Mouse (Mus musculus) intestine, postnatal 0 days (tissue): ENCODE measurements at regions not wholly inside any gene's neighbourhood (a gene's known extent, or its start where the extent isn't known, plus 50 kb on each side); places are given as distances from the start of the nearest gene placed in this dataset.

Experiments
- ATAC-seq: fragments of 200-750 bp; cut with Nextera tagmentation; 2 replicates; pipeline ENCODE4 v1.8.0; 2017; ENCODE audit warnings: mild to moderate bottlenecking, moderate TSS enrichment, moderate library complexity
- H3K27ac ChIP-seq: fragments of 300-500 bp; sonication (generic); 2 replicates; pipeline ENCODE4 v1.5.1; 2014; ENCODE audit warnings: mild to moderate bottlenecking, low read depth, low read length, moderate library complexity
- H3K27me3 ChIP-seq: fragments of 300-500 bp; sonication (generic); replicated peaks from 2 replicates; pipeline ENCODE4 v1.6.1; 2014; ENCODE audit warnings: low read length, mixed read lengths; ENCODE audit not compliant: control insufficient read depth, insufficient read depth
- H3K36me3 ChIP-seq: fragments of 300-500 bp; sonication (generic); 2 replicates; pipeline ENCODE4 v1.6.1; 2014; ENCODE audit warnings: mild to moderate bottlenecking, moderate library complexity; ENCODE audit not compliant: control insufficient read depth, insufficient read depth
- H3K4me1 ChIP-seq: fragments of 300-500 bp; sonication (generic); replicated peaks from 2 replicates; pipeline ENCODE4 v1.6.1; 2014; ENCODE audit warnings: antibody characterized with exemption, low read length, mixed read lengths; ENCODE audit not compliant: control insufficient read depth, insufficient read depth
- H3K4me2 ChIP-seq: fragments of 300-500 bp; sonication (generic); replicated peaks from 2 replicates; pipeline ENCODE4 v1.6.1; 2014; ENCODE audit warnings: low read depth, mild to moderate bottlenecking, moderate library complexity
- H3K4me3 ChIP-seq: fragments of 300-500 bp; sonication (generic); 2 replicates; pipeline ENCODE4 v1.5.1; 2014; ENCODE audit warnings: low read depth, low read length
- H3K9ac ChIP-seq: fragments of 300-500 bp; sonication (generic); 2 replicates; pipeline ENCODE4 v1.6.1; 2014; ENCODE audit warnings: mild to moderate bottlenecking, low read depth, low read length
- H3K9me3 ChIP-seq: fragments of 300-500 bp; sonication (generic); 2 replicates; pipeline ENCODE4 v1.6.1; 2016; ENCODE audit warnings: mixed run types; ENCODE audit not compliant: control insufficient read depth
- CTCF ChIP-seq: sonication (generic); IDR thresholded peaks from 2 replicates; pipeline ENCODE4 v1.5.1; 2016; ENCODE audit warnings: low read depth, mild to moderate bottlenecking, control low read depth, antibody characterized with exemption, moderate library complexity
- WGBS: fragments of 180-500 bp; shearing (Covaris S2); extraction: QIAGEN DNeasy Blood & Tissue Kit; methylation state at CpG from one replicate; pipeline ENCODE4 v1.1.7; 2014; 5-methylcytosine and 5-hydroxymethylcytosine counted together

GRCm38 (mm10) chr12:16135602-16136213, 319.0 kb upstream of the Trib2 start:
- Histone ChIP-seq H3K27me3 (no peaks in the 10 kb centered on the region), H3K36me3 (no peaks in the 10 kb centered on the region), H3K9ac (no peak overlapping the region), H3K9me3 (no peaks in the 10 kb centered on the region), H3K27ac (no peak overlapping the region), H3K4me2 (no peak overlapping the region), H3K4me1 (no peaks in the 10 kb centered on the region), H3K4me3 (no peak overlapping the region)
- no peak for ATAC-seq
- WGBS = 67% methylated on average over 4 of the region's 4 CpGs
- TF ChIP-seq CTCF = no peak

- no peaks in the 10 kb centered on the region for H3K9me3 ChIP-seq
- no peak for TF ChIP-seq CTCF
- no peaks in the 10 kb centered on the region for H3K27me3 ChIP-seq
- no peak overlapping the region for H3K27ac ChIP-seq
- H3K9ac ChIP-seq = no peak overlapping the region
- WGBS = 78% methylated on average over 3 of the region's 3 CpGs
- H3K4me2 ChIP-seq = no peak overlapping the region
- no peak for ATAC-seq
- H3K4me3 ChIP-seq = no peak overlapping the region
- H3K36me3 ChIP-seq = no peaks in the 10 kb centered on the region
- no peaks in the 10 kb centered on the region for H3K4me1 ChIP-seq
Measured at GRCm38 (mm10) chr12:16134446-16134845, 317.7 kb upstream of the Trib2 start.

GRCm38 (mm10) chr12:16133253-16133652, 316.5 kb upstream of the Trib2 start:
- H3K4me1 ChIP-seq = no peaks in the 10 kb centered on the region
- no peaks in the 10 kb centered on the region for H3K36me3 ChIP-seq
- no peak overlapping the region for H3K9ac ChIP-seq
- no peak overlapping the region for H3K4me3 ChIP-seq
- no peak overlapping the region for H3K4me2 ChIP-seq
- 77% methylated on average over 3 of the region's 3 CpGs for WGBS
- TF ChIP-seq CTCF = no peak
- H3K27ac ChIP-seq = no peak overlapping the region
- H3K27me3 ChIP-seq = no peaks in the 10 kb centered on the region
- H3K9me3 ChIP-seq = no peaks in the 10 kb centered on the region
- no peak for ATAC-seq

- H3K36me3 ChIP-seq = no peaks in the 10 kb centered on the region
- no peak for ATAC-seq
- no peak overlapping the region for H3K9ac ChIP-seq
- no peaks in the 10 kb centered on the region for H3K9me3 ChIP-seq
- no peaks in the 10 kb centered on the region for H3K4me1 ChIP-seq
- no peak for TF ChIP-seq CTCF
- no peaks in the 10 kb centered on the region for H3K27me3 ChIP-seq
- WGBS = 50% methylated on average over 1 of the region's 1 CpGs
- H3K4me3 ChIP-seq = no peak overlapping the region
- no peak overlapping the region for H3K27ac ChIP-seq
- H3K4me2 ChIP-seq = no peak overlapping the region
Measured at GRCm38 (mm10) chr12:16131740-16132077, 315.0 kb upstream of the Trib2 start.

GRCm38 (mm10) chr12:16131028-16131739, 314.5 kb upstream of the Trib2 start:
- Histone ChIP-seq H3K9ac (no peak overlapping the region), H3K4me1 (no peaks in the 10 kb centered on the region), H3K27ac (no peak overlapping the region), H3K4me3 (no peak overlapping the region), H3K9me3 (no peaks in the 10 kb centered on the region), H3K4me2 (no peak overlapping the region), H3K27me3 (no peaks in the 10 kb centered on the region), H3K36me3 (no peaks in the 10 kb centered on the region)
- TF ChIP-seq CTCF = no peak
- 42% methylated on average over 2 of the region's 2 CpGs for WGBS
- ATAC-seq = no peak

- no peaks in the 10 kb centered on the region for H3K9me3 ChIP-seq
- no peaks in the 10 kb centered on the region for H3K36me3 ChIP-seq
- H3K9ac ChIP-seq = no peak overlapping the region
- H3K27ac ChIP-seq = no peak overlapping the region
- no peak for ATAC-seq
- WGBS = 64% methylated on average over 1 of the region's 1 CpGs
- H3K27me3 ChIP-seq = no peaks in the 10 kb centered on the region
- TF ChIP-seq CTCF = no peak
- H3K4me1 ChIP-seq = no peaks in the 10 kb centered on the region
- no peak overlapping the region for H3K4me2 ChIP-seq
- H3K4me3 ChIP-seq = no peak overlapping the region
Measured at GRCm38 (mm10) chr12:16130605-16131004, 313.9 kb upstream of the Trib2 start.
